Mouse (Mus musculus) 3134 (cell line): ENCODE results near the gene Napb.

ENCODE experiments used
- DNase-seq: peaks from one replicate; pipeline ENCODE4 v3.0.0-alpha.2; 2011; ENCODE audit warnings: low spot score; ENCODE audit not compliant: insufficient read length; ENCODE audit errors: extremely low read depth

The Napb gene

GRCm38 (mm10) chr2:148689444-148690140 is 42.7 kb downstream of the Napb start:
- DNase-seq: no peak

GRCm38 (mm10) chr2:148687971-148688370 is 44.3 kb downstream of the Napb start:
- DNase-seq: no peak

GRCm38 (mm10) chr2:148686862-148687261 is 45.4 kb downstream of the Napb start:
- DNase-seq: no peak

GRCm38 (mm10) chr2:148685709-148686108 is 46.6 kb downstream of the Napb start:
- DNase-seq: no peak

- no peak for DNase-seq
Measured at GRCm38 (mm10) chr2:148684972-148685371, 47.3 kb downstream of the Napb start.

GRCm38 (mm10) chr2:148683031-148683430 is 49.2 kb downstream of the Napb start:
- DNase-seq: no peak

- no peak for DNase-seq
Measured at GRCm38 (mm10) chr2:148681461-148681891, 50.8 kb downstream of the Napb start.

- DNase-seq: peak; percentile 100
Measured at GRCm38 (mm10) chr2:148680775-148681291, 51.4 kb downstream of the Napb start, which contains the start of gene Gzf1. Gene Gzf1, plus strand, starts transcription at chr2:148681023.

GRCm38 (mm10) chr2:148679346-148679745 is 52.9 kb downstream of the Napb start:
- peak; percentile 67 for DNase-seq

GRCm38 (mm10) chr2:148677801-148678200 is 54.5 kb downstream of the Napb start:
- DNase-seq: peak; percentile 17

- peak; percentile 99 for DNase-seq
Measured at GRCm38 (mm10) chr2:148672199-148673096, 59.8 kb downstream of the Napb start, which contains the start of gene Nxt1. Gene Nxt1, plus strand, starts transcription at chr2:148672601.

GRCm38 (mm10) chr2:148663458-148663857 is 68.8 kb downstream of the Napb start:
- no peak for DNase-seq

GRCm38 (mm10) chr2:148654961-148655360 is 77.3 kb downstream of the Napb start:
- no peak for DNase-seq

GRCm38 (mm10) chr2:148650587-148651357 is 81.5 kb downstream of the Napb start:
- no peak for DNase-seq

GRCm38 (mm10) chr2:148644421-148645000 is 87.8 kb downstream of the Napb start:
- no peak for DNase-seq
